Mouse (Mus musculus) ES-E14 (cell line): ENCODE measurements at regions not wholly inside any gene's neighbourhood (a gene's known extent, or its start where the extent isn't known, plus 50 kb on each side); places are given as distances from the start of the nearest gene placed in this dataset.
A peak's percentile ranks its signal among the peaks of the same experiment; 100 is the strongest.

Experiments used
- MAFK ChIP-seq: IDR thresholded peaks from 2 replicates; pipeline ENCODE4 v1.6.1; 2014; ENCODE audit warnings: mild to moderate bottlenecking, low read depth, low read length, inconsistent platforms; ENCODE audit not compliant: insufficient read depth
- ZC3H11A ChIP-seq: IDR thresholded peaks from 2 replicates; pipeline ENCODE4 v1.6.1; 2012; ENCODE audit warnings: low read depth, mild to moderate bottlenecking, inconsistent platforms, low read length, borderline replicate concordance
- ZNF384 ChIP-seq: IDR thresholded peaks from 2 replicates; pipeline ENCODE4 v1.6.1; 2012; ENCODE audit warnings: low read depth, low read length, inconsistent platforms

DNA sequence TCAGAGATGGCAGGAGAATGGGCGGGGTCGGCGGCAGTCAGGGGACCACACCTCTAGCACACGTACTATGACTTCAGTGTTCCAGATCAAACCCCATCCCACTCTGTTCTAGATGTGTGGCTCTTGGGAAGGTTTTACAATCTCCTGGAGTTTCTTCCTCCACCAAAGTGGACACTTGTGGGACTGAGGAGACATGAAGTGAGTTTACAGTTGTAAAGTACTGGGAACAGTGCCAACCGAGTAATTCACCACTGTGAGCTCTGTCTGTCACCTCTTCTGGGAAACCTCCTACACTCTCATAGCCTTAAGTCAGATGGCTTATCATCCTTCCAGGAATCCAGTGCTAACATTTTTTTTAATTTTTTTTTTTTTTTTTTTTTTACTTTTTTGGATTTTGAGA, 209.1 kb downstream of the Xxylt1 start:
- TF ChIP-seq ZNF384 = 0 out of 2 replicates have a peak, but pooled peaks have one; percentile 33
- TF ChIP-seq ZC3H11A = no peak
- TF ChIP-seq MAFK = no peak
